Mouse (Mus musculus) lung, postnatal 0 days (tissue): ENCODE measurements around the gene Lhb. TPM values are rescaled to one million over a fixed set of nuclear protein-coding genes. Genes with fewer than 3 reads are reported as not detected.

Experiments
- ATAC-seq: fragments of 200-750 bp; cut with Nextera tagmentation; 2 replicates; pipeline ENCODE4 v1.8.0; 2017; ENCODE audit warnings: moderate library complexity
- DNase-seq: peaks from one replicate; pipeline ENCODE4 v3.0.0-alpha.2; 2016; ENCODE audit warnings: low spot score
- H3K27ac ChIP-seq: fragments of 300-500 bp; sonication (generic); 2 replicates; pipeline ENCODE4 v1.5.1; 2014; ENCODE audit warnings: antibody characterized with exemption, mild to moderate bottlenecking, low read length, mixed read lengths
- H3K27me3 ChIP-seq: fragments of 300-500 bp; sonication (generic); replicated peaks from 2 replicates; pipeline ENCODE4 v1.6.1; 2014; ENCODE audit warnings: low read length, mixed read lengths; ENCODE audit not compliant: insufficient read depth
- H3K36me3 ChIP-seq: fragments of 300-500 bp; sonication (generic); 2 replicates; pipeline ENCODE4 v1.6.1; 2014; ENCODE audit warnings: low read length, mixed read lengths; ENCODE audit not compliant: insufficient read depth
- H3K4me1 ChIP-seq: fragments of 300-500 bp; sonication (generic); 2 replicates; pipeline ENCODE4 v1.6.1; 2014; ENCODE audit warnings: antibody characterized with exemption, low read depth, low read length, mixed read lengths; ENCODE audit not compliant: insufficient read depth
- H3K4me2 ChIP-seq: fragments of 300-500 bp; sonication (generic); replicated peaks from 2 replicates; pipeline ENCODE4 v1.6.1; 2014; ENCODE audit warnings: low read depth, mild to moderate bottlenecking, low read length, moderate library complexity, mixed read lengths
- H3K4me3 ChIP-seq: fragments of 300-500 bp; sonication (generic); 2 replicates; pipeline ENCODE4 v1.5.1; 2014; ENCODE audit warnings: low read depth, low read length
- H3K9ac ChIP-seq: fragments of 300-500 bp; sonication (generic); replicated peaks from 2 replicates; pipeline ENCODE4 v1.6.1; 2014; ENCODE audit warnings: low read depth, mild to moderate bottlenecking
- H3K9me3 ChIP-seq: fragments of 300-500 bp; sonication (generic); 2 replicates; pipeline ENCODE4 v1.6.1; 2016; ENCODE audit warnings: low read length, mixed read lengths
- CTCF ChIP-seq: IDR thresholded peaks from 2 replicates; pipeline ENCODE4 v1.5.1; 2016; ENCODE audit warnings: antibody characterized with exemption, mild to moderate bottlenecking
- EP300 ChIP-seq: IDR thresholded peaks from 2 replicates; pipeline ENCODE4 v1.6.1; 2016; ENCODE audit warnings: antibody characterized with exemption, mild to moderate bottlenecking, control low read depth
- WGBS: fragments of 180-500 bp; shearing (Covaris S2); extraction: QIAGEN DNeasy Blood & Tissue Kit; methylation state at CpG from one replicate; pipeline ENCODE4 v1.1.7; 2014; 5-methylcytosine and 5-hydroxymethylcytosine counted together
- microRNA-seq: library from miRNA; unstranded; fragments of <30 nt; microRNA quantifications from one replicate; pipeline ENCODE4, GENCODE M21; 2016
- polyA plus RNA-seq: library from polyadenylated mRNA; unstranded; fragments of >200 nt; fragmentation: Nextera tagmentation; extraction: Ambion mirVana; gene quantifications from 2 replicates; pipeline ENCODE4 v1.2.1, GENCODE M21; 2015

Lhb gene
- polyA plus RNA-seq, 1 experiment from 2014 or later = 4.7 TPM

GRCm38 (mm10) chr7:45470869-45471268, 50.2 kb downstream of the Lhb start:
- Histone ChIP-seq H3K4me3 (no peak overlapping the region), H3K27ac (no peak overlapping the region), H3K36me3 (no peaks in the 10 kb centered on the region), H3K4me2 (no peak overlapping the region), H3K9ac (no peak overlapping the region), H3K27me3 (no peaks in the 10 kb centered on the region), H3K9me3 (no peaks in the 10 kb centered on the region), H3K4me1 (peaks cover 7% of the 10 kb centered on the region; the same call in 1 of the 2 replicates)
- DNase-seq (peak; percentile 83), ATAC-seq (no peak)
- WGBS = 6% methylated on average over 3 of the region's 3 CpGs
- TF ChIP-seq CTCF (peak; percentile 85), EP300 (no peak)

Small RNAs within 50 kb of the gene (microRNA-seq; reads per million reads assigned to microRNA genes)
- gene Gm22133 = not detected

Other genes starting within 250 kb of the Lhb start
- not detected in 2 replicates for gene Gfy, start 241.3 kb upstream of the Lhb start, polyA plus RNA-seq
- gene Pth2, start 239.8 kb upstream of the Lhb start, polyA plus RNA-seq = not detected in 2 replicates
- gene Ccdc155, start 215.9 kb upstream of the Lhb start, polyA plus RNA-seq = 2.7 and 3.3 TPM in 2 replicates
- gene Dkkl1, start 208.7 kb upstream of the Lhb start, polyA plus RNA-seq = 0.93 and 1.1 TPM in 2 replicates
- 46.5 and 52.3 TPM in 2 replicates for gene Tead2, start 205.1 kb upstream of the Lhb start, polyA plus RNA-seq
- gene Cd37, start 181.7 kb upstream of the Lhb start, polyA plus RNA-seq = 9.1 and 9.8 TPM in 2 replicates
- not detected in 2 replicates for gene Slc6a16, start 179.7 kb upstream of the Lhb start, polyA plus RNA-seq
- gene Slc6a21, start 143.3 kb upstream of the Lhb start, polyA plus RNA-seq = not detected in 2 replicates
- 19.2 and 21.9 TPM in 2 replicates for gene Trpm4, start 87.0 kb upstream of the Lhb start, polyA plus RNA-seq
- gene Hrc, start 85.5 kb upstream of the Lhb start, polyA plus RNA-seq = 0.50 and 0.54 TPM in 2 replicates
- gene Ppfia3, start 53.8 kb upstream of the Lhb start, polyA plus RNA-seq = 1.8 and 2.0 TPM in 2 replicates
- 0.49 TPM in 1 of 2 replicates, not detected in the other for gene Lin7b, start 50.2 kb upstream of the Lhb start, polyA plus RNA-seq
- 85.3 and 104 TPM in 2 replicates for gene Snrnp70, start 25.1 kb upstream of the Lhb start, polyA plus RNA-seq
- gene Kcna7, start 15.2 kb upstream of the Lhb start, polyA plus RNA-seq = 0.16 and 0.24 TPM in 2 replicates
- 7.1 and 7.2 TPM in 2 replicates for gene Ntf5, start 7.1 kb upstream of the Lhb start, polyA plus RNA-seq
- gene Gys1, start 14.0 kb downstream of the Lhb start, polyA plus RNA-seq = 19.2 and 19.6 TPM in 2 replicates
- gene Ruvbl2, start 17.3 kb downstream of the Lhb start, polyA plus RNA-seq = 59.9 and 63.5 TPM in 2 replicates
- gene Ftl1, start 39.1 kb downstream of the Lhb start, polyA plus RNA-seq = 5,808 and 6,026 TPM in 2 replicates
- gene Bax, start 46.1 kb downstream of the Lhb start, polyA plus RNA-seq = 144 and 155 TPM in 2 replicates
- 0.25 and 0.52 TPM in 2 replicates for gene Tulp2, start 61.1 kb downstream of the Lhb start, polyA plus RNA-seq
- not detected in 2 replicates for gene Gm45808, start 66.0 kb downstream of the Lhb start, polyA plus RNA-seq
- gene Dhdh, start 68.0 kb downstream of the Lhb start, polyA plus RNA-seq = 3.5 and 4.5 TPM in 2 replicates
- 203 and 213 TPM in 2 replicates for gene Nucb1, start 89.6 kb downstream of the Lhb start, polyA plus RNA-seq
- gene Ppp1r15a, start 105.4 kb downstream of the Lhb start, polyA plus RNA-seq = 36.6 and 39.1 TPM in 2 replicates
- gene Plekha4, start 105.5 kb downstream of the Lhb start, polyA plus RNA-seq = 2.0 and 2.1 TPM in 2 replicates
- gene Hsd17b14, start 134.1 kb downstream of the Lhb start, polyA plus RNA-seq = 0.95 and 1.4 TPM in 2 replicates
- 29.4 and 39.8 TPM in 2 replicates for gene Bcat2, start 149.3 kb downstream of the Lhb start, polyA plus RNA-seq
- not detected in 2 replicates for gene Fgf21, start 194.7 kb downstream of the Lhb start, polyA plus RNA-seq
- 0.13 and 0.18 TPM in 2 replicates for gene Fut1, start 196.5 kb downstream of the Lhb start, polyA plus RNA-seq
- gene Izumo1, start 201.0 kb downstream of the Lhb start, polyA plus RNA-seq = 0.19 and 0.32 TPM in 2 replicates
- 43.3 and 49.0 TPM in 2 replicates for gene Rasip1, start 206.7 kb downstream of the Lhb start, polyA plus RNA-seq
- gene Mamstr, start 219.2 kb downstream of the Lhb start, polyA plus RNA-seq = 4.0 and 4.8 TPM in 2 replicates
- gene Fut2, start 245.6 kb downstream of the Lhb start, polyA plus RNA-seq = 0.27 and 0.84 TPM in 2 replicates